Mouse (Mus musculus): Measurements from ENCODE around the gene Ank3. TPM values are rescaled to one million over a fixed set of nuclear protein-coding genes. Genes with fewer than 3 reads are reported as not detected.

Ank3 gene
- polyA plus RNA-seq (2012; rRNA removed) = 57.0 and 85.8 TPM in 2 replicates

GRCm38 (mm10) chr10:69398763-69399590 is at the start of gene Ank3:
TSS of gene Ank3 (plus strand) at chr10:69398773.

GRCm38 (mm10) chr10:69352212-69353085 is 46.1 kb upstream of the Ank3 start, which contains the start of gene Cdk1:
TSS of gene Cdk1 (minus strand) at chr10:69352938.

Other genes starting within 250 kb of the Ank3 start
- gene Rhobtb1, start 247.3 kb upstream of the Ank3 start, polyA plus RNA-seq (2012; rRNA removed) = 13.8 and 17.3 TPM in 2 replicates
- 1.2 and 2.6 TPM in 2 replicates for gene A930033H14Rik, start 185.7 kb upstream of the Ank3 start, polyA plus RNA-seq (2012; rRNA removed)
- 355 and 423 TPM in 2 replicates for gene Cdk1, start 45.8 kb upstream of the Ank3 start, polyA plus RNA-seq (2012; rRNA removed)